In the genomic region with DNA sequence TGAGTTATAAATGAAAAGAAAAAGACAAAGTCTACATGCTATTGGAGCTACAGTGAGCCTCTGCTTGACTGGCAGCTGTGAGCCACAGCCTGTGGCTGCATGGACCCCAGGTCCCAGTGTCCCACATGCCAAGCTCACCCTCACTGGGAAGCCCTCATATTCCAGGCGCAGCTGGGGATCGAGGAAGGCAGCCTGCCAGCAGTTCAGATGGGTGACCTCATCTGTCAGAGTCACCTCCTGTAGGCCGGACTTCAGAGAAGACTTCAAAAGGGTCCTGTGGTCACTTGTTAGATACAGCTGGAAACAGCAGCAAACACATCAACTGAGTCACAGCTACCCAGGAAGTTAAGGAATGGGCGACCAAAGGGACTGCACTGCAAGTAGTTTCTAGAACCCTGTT, we compare ENCODE assay signal across 35 mouse cellular contexts. TPM values are rescaled to one million over a fixed set of nuclear protein-coding genes. Genes with fewer than 3 reads are reported as not detected.
DNase-seq lines count a peak whose midpoint lies in the region; ATAC-seq lines count a peak whose summit lies in the region.
"Had no signal": no experiment of that assay in that cellular context is flagged by ENCODE, and none has a peak within 500 bp of the region (broad histone marks: within the 10 kb centered on the region; RNA-seq: fewer than 3 reads in every experiment).

No protein-coding gene starts in this region.

- H3K4me3 ChIP-seq in heart, embryonic 11.5 days (ENCODE audit: low read depth, low read length) = no peak overlapping the region
- H3K4me3 ChIP-seq in lung, embryonic 15.5 days = no peak overlapping the region
- no peak overlapping the region for H3K4me3 ChIP-seq in forebrain, embryonic 14.5 days (ENCODE audit: low read depth, low read length)
- H3K4me3 ChIP-seq: embryonic facial prominence, embryonic 10.5 days; embryonic facial prominence, embryonic 15.5 days; forebrain, embryonic 13.5 days; heart, embryonic 13.5 days; hindbrain, embryonic 10.5 days; intestine, embryonic 15.5 days; liver, embryonic 15.5 days; stomach, embryonic 15.5 days had no signal

- no peaks in the 10 kb centered on the region for H3K27me3 ChIP-seq in heart, embryonic 11.5 days (ENCODE audit: control insufficient read depth, insufficient read depth, low read length)
- no peaks in the 10 kb centered on the region for H3K27me3 ChIP-seq in lung, embryonic 15.5 days
- no peaks in the 10 kb centered on the region for H3K27me3 ChIP-seq in forebrain, embryonic 14.5 days (replicated peaks; ENCODE audit: control insufficient read depth, insufficient read depth, low read length)
- H3K27me3 ChIP-seq: forebrain, embryonic 13.5 days; intestine, embryonic 15.5 days; liver, embryonic 15.5 days; stomach, embryonic 15.5 days had no signal

- peak; percentile 74 for DNase-seq in heart, adult 11 months
- no peak for DNase-seq in lung, postnatal 25 days (ENCODE audit: low spot score)
- peak; percentile 21 to 50 for DNase-seq in adrenal gland, postnatal 36 days
- peak; percentile 29 for DNase-seq in lung, postnatal 36 days
- DNase-seq in kidney, adult 9 months = no peak
- no peak for DNase-seq in forebrain, embryonic 14.5 days (ENCODE audit: low spot score)
- DNase-seq: cerebellum, adult 18-20 months; cerebellum, postnatal 14 days; gastrocnemius, postnatal 25 days; heart, adult 18-20 months; heart, postnatal 10 days; kidney, adult 2 months; kidney, postnatal 14 days; layer of hippocampus, adult 9-11 months; right cerebral cortex, postnatal 25 days had no signal

- H3K27ac ChIP-seq in heart, embryonic 11.5 days (ENCODE audit: low read depth, low read length) = no peak overlapping the region
- H3K27ac ChIP-seq in lung, embryonic 15.5 days = no peak overlapping the region
- H3K27ac ChIP-seq in forebrain, embryonic 14.5 days (ENCODE audit: low read depth, low read length) = no peak overlapping the region
- H3K27ac ChIP-seq: embryonic facial prominence, embryonic 10.5 days; embryonic facial prominence, embryonic 15.5 days; forebrain, embryonic 13.5 days; heart, embryonic 13.5 days; hindbrain, embryonic 10.5 days; hindbrain, postnatal 0 days; intestine, embryonic 15.5 days; liver, embryonic 15.5 days; stomach, embryonic 15.5 days had no signal

- no peak overlapping the region for H3K4me2 ChIP-seq in heart, embryonic 11.5 days
- no peak overlapping the region for H3K4me2 ChIP-seq in lung, embryonic 15.5 days
- H3K4me2 ChIP-seq in forebrain, embryonic 14.5 days (ENCODE audit: low read length) = no peak overlapping the region
- H3K4me2 ChIP-seq: embryonic facial prominence, embryonic 15.5 days; forebrain, embryonic 13.5 days; heart, embryonic 13.5 days; intestine, embryonic 15.5 days; liver, embryonic 15.5 days; midbrain, embryonic 11.5 days; stomach, embryonic 15.5 days had no signal

- H3K36me3 ChIP-seq in heart, embryonic 11.5 days (ENCODE audit: control insufficient read depth, insufficient read depth, low read length) = no peaks in the 10 kb centered on the region
- H3K36me3 ChIP-seq in lung, embryonic 15.5 days = no peaks in the 10 kb centered on the region
- H3K36me3 ChIP-seq in forebrain, embryonic 14.5 days (ENCODE audit: control insufficient read depth, insufficient read depth, low read length) = no peaks in the 10 kb centered on the region
- H3K36me3 ChIP-seq: embryonic facial prominence, embryonic 10.5 days; embryonic facial prominence, embryonic 15.5 days; heart, embryonic 13.5 days; hindbrain, embryonic 10.5 days; intestine, embryonic 15.5 days; liver, embryonic 15.5 days; stomach, embryonic 15.5 days had no signal

- H3K9ac ChIP-seq in heart, embryonic 11.5 days (ENCODE audit: low read depth, low read length) = no peak overlapping the region
- no peak overlapping the region for H3K9ac ChIP-seq in lung, embryonic 15.5 days
- no peak overlapping the region for H3K9ac ChIP-seq in forebrain, embryonic 14.5 days (ENCODE audit: low read length)
- H3K9ac ChIP-seq: embryonic facial prominence, embryonic 15.5 days; forebrain, embryonic 13.5 days; heart, embryonic 13.5 days; intestine, embryonic 15.5 days; liver, embryonic 15.5 days; stomach, embryonic 15.5 days had no signal

- H3K4me1 ChIP-seq in heart, embryonic 11.5 days (ENCODE audit: control insufficient read depth, insufficient read depth, low read length) = no peaks in the 10 kb centered on the region
- H3K4me1 ChIP-seq in lung, embryonic 15.5 days = no peaks in the 10 kb centered on the region
- H3K4me1 ChIP-seq in forebrain, embryonic 14.5 days (ENCODE audit: control insufficient read depth, insufficient read depth, low read length) = no peaks in the 10 kb centered on the region
- H3K4me1 ChIP-seq: embryonic facial prominence, embryonic 10.5 days; embryonic facial prominence, embryonic 15.5 days; forebrain, embryonic 13.5 days; hindbrain, embryonic 10.5 days; intestine, embryonic 15.5 days; liver, embryonic 15.5 days; stomach, embryonic 15.5 days had no signal

- H3K9me3 ChIP-seq in heart, embryonic 11.5 days (replicated peaks; ENCODE audit: control insufficient read depth, low read length) = no peaks in the 10 kb centered on the region
- H3K9me3 ChIP-seq in lung, embryonic 15.5 days = no peaks in the 10 kb centered on the region; the same call in 1 of the 2 replicates
- no peaks in the 10 kb centered on the region for H3K9me3 ChIP-seq in forebrain, embryonic 14.5 days (replicated peaks; ENCODE audit: control insufficient read depth, low read length)
- H3K9me3 ChIP-seq: embryonic facial prominence, embryonic 10.5 days; embryonic facial prominence, embryonic 15.5 days; forebrain, embryonic 13.5 days; heart, embryonic 13.5 days; hindbrain, embryonic 10.5 days; intestine, embryonic 15.5 days; liver, embryonic 15.5 days; stomach, embryonic 15.5 days had no signal

- ATAC-seq in heart, embryonic 11.5 days (replicated peaks; ENCODE audit: insufficient number of reproducible peaks, low FRiP score, low TSS enrichment) = no peak
- ATAC-seq in lung, embryonic 15.5 days (ENCODE audit: borderline replicate concordance, extremely low read depth, low FRiP score, low TSS enrichment) = peak; percentile 55; the same call in 1 of the 2 replicates
- no peak for ATAC-seq in forebrain, embryonic 14.5 days
- ATAC-seq: activated CD4-positive, CD25-positive, alpha-beta regulatory T cell, adult 4 months; forebrain, embryonic 13.5 days; hindbrain, postnatal 0 days; intestine, embryonic 15.5 days; midbrain, embryonic 16.5 days had no signal

- 53% methylated on average over 4 of the region's 4 CpGs for WGBS in heart, embryonic 11.5 days (ENCODE audit: insufficient replicate concordance)
- 33% methylated on average over 4 of the region's 4 CpGs for WGBS in lung, embryonic 15.5 days
- 86% methylated on average over 4 of the region's 4 CpGs for WGBS in forebrain, embryonic 14.5 days

RNA-seq across cellular contexts. Expression of a gene that starts 14.7 kb away (rescaled TPM):
- polyA plus RNA-seq in heart, embryonic 11.5 days (2014; fragmentation: Nextera tagmentation; extraction: Ambion mirVana) = 3.6 and 5.2 TPM in 2 replicates
- polyA plus RNA-seq in lung, embryonic 15.5 days (2015; fragmentation: Nextera tagmentation; extraction: Ambion mirVana) = 3.1 and 3.2 TPM in 2 replicates
- total RNA-seq in adrenal gland, postnatal 36 days (2021) = under 1 TPM; 0.30 to 0.53 TPM
- polyA plus RNA-seq in forebrain, embryonic 14.5 days (2014; fragmentation: Nextera tagmentation; extraction: Ambion mirVana) = 0.98 and 1.5 TPM in 2 replicates
- total RNA-seq: gastrocnemius, postnatal 25 days; heart, adult 18-20 months; heart, postnatal 10 days; liver, adult 2 months; megakaryocyte progenitor cell, adult 5-6 weeks; neutrophil, adult 5-6 weeks had no signal
- polyA plus RNA-seq: activated CD4-positive, CD25-positive, alpha-beta regulatory T cell, adult 4 months; C2C12; kidney, adult 2 months; liver, adult 2 months; liver, embryonic 15.5 days; midbrain, embryonic 11.5 days; neural tube, embryonic 11.5 days; urinary bladder, adult 2 months had no signal

RNA-seq across cellular contexts. Expression of a gene that starts 34.5 kb away (rescaled TPM):
- 1.5 and 2.1 TPM in 2 replicates for polyA plus RNA-seq in heart, embryonic 11.5 days (2014; fragmentation: Nextera tagmentation; extraction: Ambion mirVana)
- polyA plus RNA-seq in lung, embryonic 15.5 days (2015; fragmentation: Nextera tagmentation; extraction: Ambion mirVana) = 3.7 and 5.5 TPM in 2 replicates
- total RNA-seq in adrenal gland, postnatal 36 days (2021) = 1 to 10 TPM; 3.5 to 4.7 TPM
- 0.91 and 1.3 TPM in 2 replicates for polyA plus RNA-seq in forebrain, embryonic 14.5 days (2014; fragmentation: Nextera tagmentation; extraction: Ambion mirVana)
- polyA plus RNA-seq: C2C12 had no signal

Comparison
In these comparisons a context has a peak if more than half of its experiments do, and no peak if none do; other contexts are left out.
1. DNase-seq: peak in heart, adult 11 months (single experiment), adrenal gland, postnatal 36 days (2 of 2) and lung, postnatal 36 days (single experiment); none in lung, postnatal 25 days (single experiment), kidney, adult 9 months (single experiment) and forebrain, embryonic 14.5 days (single experiment).